Mouse (Mus musculus) adrenal gland, adult 10 weeks (tissue): Measurements from ENCODE around the gene Vps13a. TPM values are rescaled to one million over a fixed set of nuclear protein-coding genes. Genes with fewer than 3 reads are reported as not detected.

Experiments
- polyA plus RNA-seq: library from polyadenylated mRNA; stranded (reverse); fragments of 350-450 nt; fragmentation: Illumina TruSeq; extraction: RNeasy Lipid Tissue Mini Kit (QIAGEN cat#74804); gene quantifications from one replicate; pipeline ENCODE4 v1.2.3, GENCODE M21; 2014; ENCODE audit warnings: low read depth, low replicate concordance

Gene Vps13a
- 58.1 TPM for polyA plus RNA-seq

GRCm38 (mm10) chr19:16780790-16781384 is at the start of gene Vps13a:
TSS of gene Vps13a (minus strand) at chr19:16780933.

Other genes with a start within 250 kb of the Vps13a start
- gene Foxb2, start 92.9 kb upstream of the Vps13a start, polyA plus RNA-seq = not detected
- 29.2 TPM for gene Prune2, start 175.2 kb upstream of the Vps13a start, polyA plus RNA-seq